Mouse (Mus musculus): ENCODE data around the gene Cd27.
"Not testable (repeated sequence)": the region's sequence is repeated elsewhere in the genome, so short reads cannot be mapped to it uniquely, and the experiment has no call there.

Gene Cd27

DNA sequence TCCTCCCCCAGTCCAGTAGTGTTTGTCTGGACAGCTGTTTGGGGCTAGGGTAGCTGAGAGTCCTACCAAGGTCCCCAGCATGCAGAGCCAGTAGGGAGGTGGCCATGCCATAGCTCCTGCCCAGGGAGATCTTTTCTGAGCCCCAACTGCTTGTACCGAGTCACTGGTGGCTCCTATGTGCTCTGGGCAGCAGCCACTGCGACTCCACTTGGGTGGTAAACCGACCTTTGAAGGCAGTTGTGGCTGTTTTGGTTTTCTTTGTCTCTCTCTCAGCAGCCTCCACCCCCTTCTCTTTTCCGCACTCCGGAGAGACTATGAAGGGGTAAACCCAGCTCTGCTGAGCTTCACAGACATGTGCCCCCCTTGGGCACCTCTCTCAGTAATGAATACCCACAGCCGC is at the start of gene Cd27:
Gene Cd27 (minus strand): TSS at position 229 of the 400 bp plus-strand sequence.
- DNase-seq, result peak; percentile 89

- DNase-seq, result no peak
Observed at GRCm38 (mm10) chr6:125285890-125286289, 49.1 kb upstream of the Cd27 start, which contains the start of gene Tuba3a. Gene Tuba3a (minus strand): TSS chr6:125286042.

DNA sequence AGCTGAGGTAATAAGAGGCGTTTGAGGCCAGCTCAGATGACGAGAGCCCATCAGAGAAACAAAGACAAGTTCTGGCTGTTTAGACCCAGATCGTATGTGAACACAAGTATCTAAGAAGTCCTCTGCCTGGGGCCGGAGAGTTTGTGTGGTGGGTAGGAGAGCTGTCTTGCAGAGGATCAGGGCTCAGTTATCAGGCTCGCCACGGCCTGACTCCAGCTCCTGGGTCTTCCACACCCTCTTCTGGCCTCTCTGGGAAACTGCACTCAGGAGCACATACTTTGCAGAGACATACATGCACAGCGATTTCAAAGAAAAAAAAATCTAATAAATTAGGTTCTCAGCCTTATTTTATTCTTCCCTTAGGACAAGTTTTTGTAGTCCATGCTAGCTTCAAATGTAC is 47.9 kb upstream of the Cd27 start:
- DNase-seq, result no peak

DNA sequence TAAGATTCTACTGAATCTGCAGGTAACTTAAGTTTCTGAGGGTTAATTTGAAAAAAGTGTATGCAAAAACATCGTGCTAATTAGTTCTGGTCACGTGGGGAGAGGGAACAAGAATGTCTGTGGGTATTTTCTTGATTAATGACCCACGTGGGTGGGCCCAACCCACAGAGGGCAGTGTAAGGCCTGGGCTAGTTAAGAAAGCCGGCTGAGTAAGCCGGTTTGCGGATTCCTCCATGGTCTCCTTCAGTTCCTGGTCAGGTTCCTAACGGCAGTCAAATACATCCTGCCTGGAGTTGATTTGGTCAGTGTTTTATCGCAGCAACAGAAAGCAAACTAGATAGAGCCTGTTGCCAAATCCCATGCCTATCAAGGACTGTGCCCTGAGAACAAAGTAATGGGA is 47.4 kb upstream of the Cd27 start:
- DNase-seq, result no peak

GRCm38 (mm10) chr6:125282721-125283120 is 45.9 kb upstream of the Cd27 start:
- not testable (repeated sequence) for DNase-seq

GRCm38 (mm10) chr6:125279729-125280128 is 42.9 kb upstream of the Cd27 start:
- DNase-seq, result no peak

GRCm38 (mm10) chr6:125274841-125275563 is 38.2 kb upstream of the Cd27 start:
- peak; percentile 55 for DNase-seq

DNA sequence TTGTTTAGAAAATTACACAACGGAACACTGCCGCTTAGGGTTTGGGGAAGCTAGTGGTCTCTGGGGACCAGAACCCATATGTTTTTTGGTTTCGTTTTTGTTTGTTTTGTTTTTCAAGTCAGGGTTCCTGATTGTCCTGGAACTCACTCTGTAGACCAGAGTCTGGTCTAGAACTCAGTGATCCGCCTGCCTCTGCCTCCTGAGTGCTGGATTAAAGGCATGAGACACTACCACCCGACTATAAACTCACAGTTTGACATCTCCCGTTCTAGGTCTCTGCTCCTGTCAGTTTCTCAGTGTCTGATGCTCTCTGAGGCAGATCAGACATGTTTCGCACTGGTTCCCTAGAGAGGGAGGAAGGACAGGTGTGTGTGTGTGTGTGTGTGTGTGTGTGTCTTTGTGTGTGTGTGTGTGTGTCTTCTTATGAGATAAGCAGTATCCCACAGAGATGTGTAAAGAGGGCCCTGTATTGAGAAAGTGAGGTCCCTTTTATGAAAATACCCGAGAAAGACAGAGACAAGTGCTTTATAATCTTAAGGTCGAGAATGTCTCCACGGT is 35.5 kb upstream of the Cd27 start:
- no peak for DNase-seq

DNA sequence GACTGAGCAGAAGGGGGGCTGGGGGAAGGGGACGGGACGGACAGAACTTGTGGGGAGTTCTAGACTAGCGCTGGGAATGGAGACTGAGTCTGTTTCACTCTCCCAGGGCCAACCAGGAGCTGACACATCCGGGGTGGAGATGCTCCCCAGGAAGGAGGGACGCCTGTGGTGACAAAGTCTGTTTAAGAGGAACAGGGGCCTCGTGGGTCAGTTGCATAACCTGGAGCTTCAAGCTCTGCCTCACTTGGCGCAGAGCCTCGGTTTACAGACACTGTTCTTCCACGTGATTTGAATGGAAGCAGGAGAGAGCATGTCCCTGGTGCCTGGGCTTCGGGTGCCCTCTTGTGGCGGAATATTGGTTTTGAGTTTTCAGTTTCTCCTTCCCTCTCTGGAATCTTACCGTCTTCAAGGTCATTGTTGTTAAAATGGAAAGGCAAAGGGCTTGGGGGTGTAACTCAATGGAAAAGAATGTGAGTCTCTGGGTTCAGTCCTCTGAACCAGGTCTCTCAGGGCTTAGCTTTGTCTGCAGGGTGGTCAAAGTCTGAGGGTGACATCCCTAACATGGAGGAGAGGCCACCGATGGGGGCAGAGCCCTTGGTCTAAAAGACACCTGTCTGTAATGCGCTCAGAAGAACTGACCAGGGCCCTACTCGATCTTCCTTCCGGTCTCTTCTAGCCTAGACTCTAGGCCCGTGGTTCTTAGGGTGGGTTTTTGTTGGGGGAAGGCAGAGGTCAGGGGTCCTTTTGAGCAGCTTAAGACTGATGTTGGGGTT is 34.8 kb upstream of the Cd27 start:
- DNase-seq, result peak; percentile 90

DNA sequence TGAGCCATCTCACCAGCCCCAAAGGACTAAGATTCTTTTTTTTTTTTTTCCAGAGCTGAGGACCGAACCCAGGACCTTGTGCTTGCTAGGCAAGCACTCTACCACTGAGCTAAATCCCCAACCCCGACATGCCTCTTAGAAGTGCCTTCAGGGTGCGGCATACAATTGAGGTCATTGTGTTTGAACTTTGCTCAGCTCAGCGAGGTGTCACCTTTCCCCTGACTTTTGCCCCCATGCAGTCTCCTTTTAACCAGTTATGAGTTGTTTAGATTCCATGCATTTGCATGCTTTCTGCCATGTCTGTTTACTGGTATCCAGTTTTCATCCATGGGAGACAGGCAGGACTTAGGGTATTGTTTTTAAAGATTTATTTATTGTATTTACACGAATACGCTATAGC is 32.0 kb upstream of the Cd27 start:
- no peak for DNase-seq

DNA sequence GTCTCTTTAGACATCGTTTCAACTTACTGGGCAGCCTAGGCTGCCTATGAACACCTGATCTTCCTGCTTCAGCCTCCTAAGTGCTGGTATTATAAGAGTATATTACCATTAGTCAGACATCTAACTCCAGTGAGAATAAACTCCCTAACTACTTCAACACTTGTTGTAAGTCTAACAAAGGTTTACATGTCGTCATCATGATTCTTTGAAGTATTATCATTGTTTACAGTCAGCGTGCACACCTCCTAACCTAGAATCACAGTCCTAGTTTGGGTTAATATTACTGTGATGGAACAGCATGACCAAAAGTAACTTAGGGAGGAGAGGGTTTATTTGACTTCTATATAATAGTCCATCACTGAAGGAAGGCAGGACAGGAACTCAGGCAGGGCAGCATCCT is 30.7 kb upstream of the Cd27 start:
- no peak for DNase-seq

GRCm38 (mm10) chr6:125266600-125266999 is 29.8 kb upstream of the Cd27 start:
- peak; percentile 44 for DNase-seq

GRCm38 (mm10) chr6:125266091-125266490 is 29.3 kb upstream of the Cd27 start:
- DNase-seq, result no peak

DNA sequence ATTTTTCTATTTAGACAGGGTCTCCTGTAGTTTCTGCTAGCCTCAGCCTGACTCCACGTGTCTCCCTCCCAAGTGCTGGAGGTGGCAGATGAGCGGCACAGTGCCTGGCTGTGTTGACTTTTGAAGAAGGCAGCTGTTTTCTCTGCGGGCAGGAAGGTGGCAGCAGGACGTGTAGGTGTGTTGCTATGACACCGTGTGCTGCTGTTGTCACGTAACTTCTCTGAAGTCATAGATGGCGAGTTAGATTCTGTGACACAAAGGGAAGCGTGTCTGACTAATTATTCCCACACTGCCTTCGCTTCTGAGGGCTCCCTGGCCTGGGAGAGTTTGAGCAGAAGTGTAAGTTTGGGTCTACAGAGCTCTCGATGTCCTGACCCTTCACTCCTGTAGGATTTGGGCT is 28.4 kb upstream of the Cd27 start:
- peak; percentile 87 for DNase-seq

GRCm38 (mm10) chr6:125264219-125264618 is 27.4 kb upstream of the Cd27 start:
- no peak for DNase-seq

DNA sequence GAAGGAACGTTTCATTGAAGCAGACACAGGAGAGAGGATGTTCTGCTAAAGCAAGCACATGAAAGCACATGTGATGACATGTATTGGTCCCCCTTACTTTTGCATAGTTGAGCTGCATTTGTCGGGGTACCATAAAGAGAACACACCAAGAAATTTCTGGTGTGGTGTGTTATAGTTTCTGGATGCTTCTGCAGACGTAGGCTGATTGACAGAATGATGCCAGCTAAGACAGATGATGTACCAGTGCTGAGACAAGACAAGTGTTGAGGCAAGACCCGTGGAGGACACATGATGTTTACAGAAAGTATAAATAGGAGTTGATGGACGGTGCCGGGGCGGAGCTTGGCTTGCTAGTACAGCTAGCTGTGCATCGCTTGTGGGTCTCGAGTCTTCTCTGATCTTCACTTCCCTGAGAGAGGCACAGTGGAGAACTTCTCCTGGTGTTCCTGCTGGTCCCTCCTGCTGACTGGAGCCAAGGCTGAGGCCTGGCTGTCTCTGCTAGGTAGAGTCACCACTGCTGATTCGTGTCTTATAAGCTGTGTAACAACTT is 23.3 kb upstream of the Cd27 start:
- no peak for DNase-seq

GRCm38 (mm10) chr6:125256222-125256966 is 19.6 kb upstream of the Cd27 start:
- no peak for DNase-seq

GRCm38 (mm10) chr6:125255516-125256044 is 18.8 kb upstream of the Cd27 start:
- peak; percentile 63 for DNase-seq

GRCm38 (mm10) chr6:125253863-125254715 is 17.3 kb upstream of the Cd27 start:
- no peak for DNase-seq

DNA sequence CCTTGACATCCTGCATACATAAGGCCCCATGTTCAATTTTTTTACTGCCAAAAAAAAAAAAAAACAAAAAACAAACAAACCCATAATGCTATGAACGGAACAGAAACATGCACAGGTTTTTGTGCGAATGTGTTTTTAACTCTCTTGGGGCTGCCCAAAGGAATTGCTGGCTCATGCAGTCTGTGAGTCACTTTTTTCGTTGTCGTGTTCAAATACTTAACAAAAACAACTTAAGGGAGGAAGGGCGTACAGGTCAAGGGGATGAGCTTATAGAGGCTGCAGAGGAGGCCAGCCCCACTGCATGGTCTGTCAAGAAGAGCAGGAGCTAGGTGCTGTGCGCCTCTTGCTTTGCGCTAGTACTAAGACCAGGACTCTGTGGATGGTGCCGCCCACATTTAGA is 15.9 kb upstream of the Cd27 start:
- DNase-seq, result no peak

- no peak for DNase-seq
Observed at GRCm38 (mm10) chr6:125252285-125252684, 15.5 kb upstream of the Cd27 start.

DNA sequence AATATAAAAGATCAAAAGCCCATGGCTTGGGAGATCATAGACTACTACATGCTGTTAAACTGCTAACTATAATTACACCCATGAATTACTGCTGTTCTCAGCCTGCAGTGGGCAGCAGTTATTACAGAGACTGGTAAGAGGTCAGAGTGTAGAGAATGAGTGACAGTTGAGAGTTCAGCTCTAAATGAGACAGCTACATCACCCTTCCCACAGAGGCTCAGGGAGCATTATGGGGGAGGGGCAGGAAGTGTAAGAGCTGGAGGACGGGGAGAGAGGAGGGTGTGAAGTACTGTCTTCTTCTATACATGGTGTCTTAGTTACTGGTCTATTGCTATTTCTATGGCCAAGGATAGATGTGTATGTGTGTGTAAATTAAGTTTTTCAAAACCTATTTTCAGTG is 7.7 kb upstream of the Cd27 start:
- DNase-seq, result peak; percentile 84

Data from thymus, postnatal 14 days (tissue).